Mouse (Mus musculus) right cerebral cortex, adult 2 months (tissue): ENCODE measurements around the gene Slc25a48.

Source experiments
- DNase-seq, 2 experiments: peaks; one replicate each; pipeline ENCODE4 v3.0.0; 2021 to 2022; ENCODE audit warnings: low spot score in 2 of 2

The Slc25a48 gene

GRCm38 (mm10) chr13:56438211-56439075 is at the start of gene Slc25a48:
Slc25a48 (plus strand) TSS chr13:56438355.
- peak in 1 of 2 experiments; percentile 23 for DNase-seq

GRCm38 (mm10) chr13:56397572-56397971 is 40.6 kb upstream of the Slc25a48 start:
- DNase-seq = no peak

DNA sequence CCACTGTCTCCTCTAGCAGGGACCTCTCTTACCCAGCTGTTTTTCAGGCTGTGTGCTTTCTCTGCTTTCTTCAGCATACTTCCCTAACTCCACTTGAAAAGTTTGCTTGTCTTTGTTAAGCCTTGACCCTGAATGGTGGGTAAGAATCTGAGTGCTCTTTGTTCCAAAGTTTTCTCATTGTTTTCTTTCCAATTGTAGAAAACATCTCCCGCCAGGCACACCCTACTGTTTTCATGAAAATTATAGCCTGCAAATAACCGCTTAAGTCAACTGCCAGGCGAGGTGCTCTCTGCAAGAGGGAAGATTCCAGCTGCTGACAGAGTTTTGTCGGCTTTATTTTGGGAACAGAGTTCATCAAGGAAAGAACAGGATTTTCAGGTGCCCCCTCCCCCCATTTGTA is 37.0 kb upstream of the Slc25a48 start:
- no peak for DNase-seq

DNA sequence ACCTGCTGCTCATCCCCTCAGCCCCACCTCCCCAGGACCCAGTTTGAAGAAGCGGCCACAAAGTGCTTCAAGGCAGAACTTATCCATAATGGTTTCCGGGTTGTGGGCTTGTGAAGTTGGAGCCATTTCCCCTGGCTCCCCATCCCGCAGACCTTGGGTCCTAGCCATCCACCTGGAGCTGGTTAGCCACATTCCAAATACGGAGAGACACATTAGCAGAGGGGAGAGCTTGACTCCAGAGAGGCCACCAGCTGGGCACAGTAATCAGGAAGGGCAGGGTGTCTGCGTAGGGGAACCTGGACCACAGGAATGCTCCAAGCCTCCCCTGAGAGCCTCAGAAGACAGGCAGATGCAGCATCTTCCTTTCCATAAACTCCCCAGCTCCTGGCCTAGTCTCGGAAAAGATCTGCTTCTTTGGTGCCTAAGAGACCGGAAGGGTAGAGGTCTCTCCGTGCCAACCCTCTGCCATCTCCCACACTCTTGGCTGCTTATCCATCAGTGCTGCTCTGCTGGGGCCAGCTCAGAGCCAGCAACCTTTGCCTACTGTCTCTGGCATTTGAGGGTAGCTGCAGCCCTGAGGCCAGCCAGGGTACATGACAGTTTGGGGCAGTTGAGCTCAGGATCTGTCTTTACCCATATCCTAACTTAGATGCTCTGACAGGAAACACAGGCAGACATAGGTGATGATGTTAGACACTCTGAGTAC is 34.6 kb upstream of the Slc25a48 start:
- DNase-seq = no peak

GRCm38 (mm10) chr13:56404511-56405140 is 33.5 kb upstream of the Slc25a48 start:
- no peak for DNase-seq

- no peak for DNase-seq
Measured at GRCm38 (mm10) chr13:56412286-56412873, 25.8 kb upstream of the Slc25a48 start.

DNA sequence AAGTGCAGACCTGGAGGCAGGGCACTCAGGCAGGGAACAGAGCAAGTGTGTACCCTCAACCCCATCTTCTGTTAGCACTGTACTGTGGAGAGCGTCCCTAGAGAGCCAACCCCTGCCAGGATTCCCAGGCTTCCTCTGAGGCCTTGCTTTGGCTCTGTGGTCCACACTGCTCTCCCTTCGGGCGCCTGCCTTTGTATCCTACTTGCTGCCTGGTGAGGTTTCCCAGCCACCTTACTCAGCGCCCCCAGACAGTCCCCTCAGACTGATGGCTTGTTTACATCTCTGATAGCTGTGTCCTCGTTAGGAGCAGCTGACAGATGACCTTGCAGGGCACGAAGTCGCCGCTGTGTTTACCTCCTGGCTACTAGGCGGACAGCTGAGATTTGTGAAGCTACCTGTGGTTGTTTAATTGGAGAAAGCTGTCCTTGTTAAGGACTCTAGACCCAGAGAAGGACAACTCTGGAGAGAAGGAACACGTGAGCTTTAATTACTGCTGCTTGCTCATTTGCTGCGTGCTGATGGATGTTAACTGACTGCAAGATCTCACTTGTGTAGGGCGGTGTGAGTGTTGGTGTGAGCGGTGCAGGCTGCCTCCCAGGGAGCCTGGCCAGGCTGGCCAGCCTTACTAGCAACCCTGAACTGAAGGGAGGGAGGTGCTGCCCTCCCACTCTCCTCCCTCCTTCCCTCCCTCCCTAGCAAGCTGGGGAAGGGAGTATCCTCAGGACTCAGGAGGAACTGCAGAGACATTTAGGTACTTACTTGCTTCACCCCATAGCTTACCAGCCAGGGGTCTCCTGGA is 19.3 kb upstream of the Slc25a48 start:
- DNase-seq = no peak

- no peak for DNase-seq
Measured at GRCm38 (mm10) chr13:56419538-56419937, 18.6 kb upstream of the Slc25a48 start.

GRCm38 (mm10) chr13:56422072-56422723 is 16.0 kb upstream of the Slc25a48 start:
- peak; percentile 82 for DNase-seq

GRCm38 (mm10) chr13:56425931-56426330 is 12.2 kb upstream of the Slc25a48 start:
- no peak for DNase-seq

DNA sequence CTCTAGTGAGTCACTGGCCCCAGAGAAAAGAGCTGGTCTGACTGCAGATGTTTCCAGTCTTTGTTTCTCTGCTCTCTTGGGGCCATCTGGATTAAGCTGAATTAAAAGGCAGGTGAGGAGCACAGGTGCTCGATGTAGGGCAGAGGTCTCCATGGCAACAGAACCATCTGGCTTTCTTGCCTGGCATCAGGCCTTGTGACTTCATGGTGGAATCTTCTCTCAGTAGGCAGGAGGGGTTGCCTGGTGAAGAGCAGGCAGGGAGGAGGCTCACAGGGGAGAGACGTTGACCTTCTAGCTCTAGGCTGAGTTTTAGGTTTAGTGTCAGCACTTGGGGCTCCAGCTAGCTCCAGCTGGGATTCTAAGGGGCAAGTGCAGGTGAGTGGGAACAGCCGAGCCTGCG is 11.8 kb upstream of the Slc25a48 start, which contains the start of gene Gm3045:
TSS of gene Gm3045 (plus strand) at position 230 of the 400 bp plus-strand sequence.
- DNase-seq = no peak

DNA sequence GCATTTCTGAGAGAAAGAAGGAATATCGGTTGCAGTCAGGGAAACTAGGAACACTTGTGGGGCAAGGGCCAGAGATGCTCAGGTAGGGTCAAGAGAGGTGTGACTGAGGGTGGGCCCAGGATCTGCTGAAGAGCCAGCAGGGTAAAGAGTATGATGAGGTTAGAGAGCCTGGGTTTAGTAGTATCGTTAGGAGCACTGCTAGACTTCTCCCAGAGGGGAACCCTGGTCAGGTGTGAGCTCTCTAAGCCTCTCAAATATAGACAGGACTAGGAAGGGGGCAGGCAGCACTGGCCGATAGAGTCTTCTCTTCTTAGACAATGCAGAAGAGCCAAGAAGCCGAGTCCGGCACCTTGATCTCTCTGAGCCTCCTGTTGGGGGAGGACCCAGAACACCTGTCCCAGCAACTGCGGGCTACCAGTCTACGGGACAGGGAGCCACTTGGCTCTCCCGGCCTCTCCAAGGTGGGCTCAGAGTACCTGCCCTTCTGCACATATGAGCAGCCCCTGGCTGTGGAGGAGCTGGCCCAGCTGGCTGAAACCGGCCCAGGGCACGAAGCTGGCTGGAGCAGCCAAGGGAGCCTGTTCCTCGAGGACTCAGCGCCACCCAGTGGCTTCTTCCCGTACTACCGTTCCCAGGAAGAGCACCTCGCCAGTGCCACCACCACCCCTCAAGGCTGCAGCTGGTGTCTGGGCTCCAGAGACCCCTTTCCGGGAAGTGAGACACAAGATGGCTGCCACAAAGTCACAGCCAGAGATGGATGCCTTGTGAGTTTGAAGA is 9.2 kb upstream of the Slc25a48 start:
- DNase-seq = peak; percentile 78 to 81

GRCm38 (mm10) chr13:56432496-56432895 is 5.7 kb upstream of the Slc25a48 start:
- no peak for DNase-seq

DNA sequence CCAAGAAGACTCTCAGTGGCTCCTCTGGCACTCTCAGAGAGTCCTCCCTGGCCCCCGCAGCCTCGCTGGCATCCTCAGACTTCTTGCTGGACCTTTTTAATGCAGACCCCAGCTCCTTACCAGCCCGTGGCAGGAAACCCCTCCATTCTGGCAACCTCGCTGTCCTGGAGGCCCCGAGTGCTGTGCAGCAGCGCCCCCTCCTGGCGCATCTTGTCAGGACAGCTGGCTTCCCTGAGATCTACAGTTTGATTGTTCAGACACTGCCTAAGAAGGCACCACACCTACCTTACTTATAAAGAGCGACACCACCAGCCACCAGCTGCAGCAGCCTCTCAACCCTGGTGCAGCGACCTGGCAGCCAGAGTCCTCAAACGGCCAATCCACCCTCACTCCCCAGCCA is 4.7 kb upstream of the Slc25a48 start:
- peak; percentile 60 to 70 for DNase-seq

GRCm38 (mm10) chr13:56434311-56434751 is 3.8 kb upstream of the Slc25a48 start:
- no peak for DNase-seq

DNA sequence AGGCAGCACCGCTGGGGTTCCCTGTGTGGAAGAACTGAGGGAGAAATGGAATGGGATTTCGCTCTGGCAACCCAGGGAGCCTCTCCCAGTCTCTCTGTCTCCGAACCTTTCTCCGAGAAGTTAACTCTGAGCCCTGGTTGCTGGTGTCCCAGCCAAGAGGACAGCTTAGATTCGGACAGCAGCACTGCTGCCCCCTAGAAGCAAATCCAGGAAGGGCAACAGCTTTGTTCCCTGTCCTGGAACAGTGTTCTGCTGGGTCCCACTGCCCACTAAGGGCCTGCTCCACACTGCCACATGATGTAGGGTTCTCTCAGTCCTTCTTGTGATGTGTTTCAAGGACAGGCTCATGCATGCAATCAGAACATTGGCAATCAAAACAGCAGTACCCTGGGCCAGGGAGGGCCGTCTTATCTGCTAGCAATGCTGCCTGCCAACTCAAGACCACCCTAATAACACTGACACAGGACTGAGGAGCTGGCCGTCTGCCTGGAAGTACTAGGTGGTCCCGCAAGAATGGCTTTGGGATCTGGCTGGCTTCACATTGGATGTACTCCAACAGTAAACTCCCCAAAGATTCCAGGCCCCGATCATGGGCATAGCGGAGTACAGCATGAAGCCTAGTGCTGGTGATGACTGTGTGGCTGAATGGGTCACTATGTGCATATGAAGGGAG is 2.4 kb upstream of the Slc25a48 start:
- no peak for DNase-seq

- DNase-seq = no peak
Measured at GRCm38 (mm10) chr13:56443411-56443810, 5.3 kb downstream of the Slc25a48 start.

DNA sequence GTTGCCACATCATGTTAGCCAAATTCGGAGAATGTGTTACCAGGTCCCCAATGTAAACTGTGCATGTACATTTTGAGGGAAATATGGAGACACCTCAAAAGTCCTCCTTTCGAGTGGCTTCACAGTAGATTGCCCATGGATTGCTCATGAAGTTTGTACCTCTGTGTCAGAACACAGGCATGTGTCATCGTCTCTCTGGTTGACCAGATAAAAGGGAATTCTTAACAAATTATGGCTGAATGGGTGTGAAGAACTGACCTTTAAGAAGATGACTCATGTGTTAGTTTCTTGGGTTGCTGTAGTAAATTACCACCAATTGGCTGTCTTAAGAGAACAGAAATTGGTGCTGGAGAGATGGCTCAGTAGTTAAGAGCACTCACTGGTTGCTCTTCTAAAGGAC is 6.0 kb downstream of the Slc25a48 start:
- DNase-seq = no peak

DNA sequence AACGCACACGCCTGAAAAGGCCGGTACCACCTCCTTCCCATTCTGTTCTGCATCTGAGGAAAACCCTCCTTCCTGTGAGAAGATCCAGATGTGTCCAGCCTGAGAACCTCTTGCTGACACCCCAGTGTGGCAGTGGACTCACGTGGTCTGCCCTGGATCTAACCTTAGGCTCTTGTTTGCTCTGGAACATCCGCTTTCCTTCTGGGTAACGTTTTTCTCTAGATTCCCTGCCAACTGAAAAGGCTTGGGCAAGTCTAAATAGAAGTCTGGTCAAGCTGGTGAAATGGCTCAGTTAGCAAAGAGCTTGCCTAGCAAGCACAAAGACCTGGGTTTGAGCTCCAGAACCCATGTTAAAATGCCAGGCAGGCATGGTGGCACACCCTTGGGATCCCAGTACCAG is 6.8 kb downstream of the Slc25a48 start:
- DNase-seq = no peak
